Mouse (Mus musculus) small intestine, adult 2 months (tissue): ENCODE measurements around the gene Slc22a5.

Source experiments
- CTCF ChIP-seq: fragments of 200-500 bp; IDR thresholded peaks from 2 replicates; pipeline ENCODE4 v1.5.1; 2012; ENCODE audit warnings: low read depth, mild to moderate bottlenecking, control low read depth, inconsistent platforms, low read length, moderate library complexity, mixed read lengths; ENCODE audit not compliant: insufficient replicate concordance, insufficient read length; ENCODE audit errors: extremely low read depth
- POLR2A ChIP-seq: fragments of 200-500 bp; IDR thresholded peaks from 2 replicates; pipeline ENCODE4 v1.6.1; 2012; ENCODE audit warnings: low read depth, mild to moderate bottlenecking, control low read depth, inconsistent platforms, low read length, moderate library complexity

- TF ChIP-seq CTCF, result no peak
- TF ChIP-seq POLR2A, result no peak
These were observed 69.5 kb downstream of the Slc22a5 start for GRCm38 (mm10) chr11:53821945-53822338.
